Mouse (Mus musculus): ENCODE measurements around the gene Lclat1. TPM values are rescaled to one million over a fixed set of nuclear protein-coding genes. Genes with fewer than 3 reads are reported as not detected.

Lclat1 gene
- total and polyA plus RNA-seq, 3 experiments: 6.3 to 9.6 (median 7.0) TPM

DNA sequence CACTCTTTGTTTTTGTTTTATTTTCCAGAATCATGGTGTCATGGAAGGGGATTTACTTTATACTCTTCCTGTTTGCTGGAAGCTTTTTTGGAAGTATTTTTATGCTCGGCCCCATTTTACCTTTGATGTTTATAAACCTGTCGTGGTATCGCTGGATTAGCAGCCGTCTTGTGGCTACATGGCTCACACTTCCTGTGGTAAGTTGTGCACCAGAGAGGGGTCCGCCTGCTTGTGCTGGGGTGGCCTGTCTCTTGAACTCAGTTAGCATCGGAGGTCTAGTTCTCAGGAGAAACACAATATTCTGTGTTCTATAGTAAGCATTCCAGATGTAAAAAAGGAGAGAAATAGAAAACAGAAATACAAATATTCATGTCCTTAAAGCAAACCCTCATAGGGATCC is 54.0 kb downstream of the Lclat1 start:
- Histone ChIP-seq H3K27ac (ENCODE audit: insufficient read depth, low read depth) (no peak overlapping the region), H3K9me3 (replicated peaks; ENCODE audit: low read length) (no peaks in the 10 kb centered on the region), H3K4me1 (ENCODE audit: control insufficient read depth in 1 of 2, insufficient read depth in 2 of 2) (peaks cover 12 to 32% of the 10 kb centered on the region in 2 experiments), H3K79me2 (replicated peaks; ENCODE audit: control insufficient read depth, extremely low read depth, insufficient read depth, poor library complexity, severe bottlenecking) (no peaks in the 10 kb centered on the region), H3K36me3 (replicated peaks in 1 of 2; ENCODE audit: control insufficient read depth in 1 of 2, insufficient read depth in 1 of 2, low read length in 1 of 2) (peaks cover 2 to 3% of the 10 kb centered on the region in 2 experiments), H3K4me3 (replicated peaks in 1 of 3; ENCODE audit: low read depth in 2 of 3, low read length in 2 of 3, poor library complexity in 1 of 3) (no peak overlapping the region), H3K27me3 (replicated peaks) (no peaks in the 10 kb centered on the region), H3K4me2 (ENCODE audit: insufficient read depth, low read depth, poor library complexity, severe bottlenecking) (no peak overlapping the region), H3K9ac (ENCODE audit: insufficient read depth, low read depth) (no peak overlapping the region)
- no peak for TF ChIP-seq TCF12 (IDR thresholded peaks at IDR 0.05; ENCODE audit: low read depth, low read length)
- no peak for TF ChIP-seq USF1 (IDR thresholded peaks at IDR 0.05; ENCODE audit: low read depth, low read length)
- no peak for TF ChIP-seq TBP (conservative IDR thresholded peaks at IDR 0.05; ENCODE audit: low read depth, low read length)
- TF ChIP-seq NELFE (IDR thresholded peaks at IDR 0.05; ENCODE audit: low read depth, low read length): no peak
- TF ChIP-seq ELF1 (IDR thresholded peaks at IDR 0.05; ENCODE audit: low read depth, low read length): no peak
- TF ChIP-seq ZNF384 (IDR thresholded peaks at IDR 0.05; ENCODE audit: low read depth, low read length): no peak
- TF ChIP-seq E2F4 (IDR thresholded peaks at IDR 0.05; ENCODE audit: insufficient replicate concordance, low read depth, low read length): no peak
- TF ChIP-seq UBTF (IDR thresholded peaks at IDR 0.05; ENCODE audit: low read depth, low read length): no peak
- TF ChIP-seq MAFK (IDR thresholded peaks at IDR 0.05; ENCODE audit: insufficient replicate concordance, low read length): no peak
- TF ChIP-seq JUND (conservative IDR thresholded peaks at IDR 0.05; ENCODE audit: low read depth, low read length): no peak
- TF ChIP-seq BHLHE40 (IDR thresholded peaks at IDR 0.05; ENCODE audit: low read depth, low read length): no peak
- no peak for TF ChIP-seq EP300 (IDR thresholded peaks at IDR 0.05; ENCODE audit: low read length)
- TF ChIP-seq SIN3A (IDR thresholded peaks at IDR 0.05; ENCODE audit: low read length): no peak
- no peak for TF ChIP-seq POLR2A (IDR thresholded peaks at IDR 0.05; ENCODE audit: low read depth, low read length)
- TF ChIP-seq USF2 (conservative IDR thresholded peaks at IDR 0.05; ENCODE audit: low read depth, low read length): no peak
- TF ChIP-seq ZMIZ1 (IDR thresholded peaks at IDR 0.05; ENCODE audit: low read depth, low read length): no peak
- in situ Hi-C loops (cut with MboI; ENCODE audit: low pct_ligation_motif_present, low pct_unique_long_range_greater_than_20kb, low sequenced_read_pairs) (no loop called here), dilution Hi-C loops (cut with MboI; ENCODE audit: extremely low pct_ligation_motif_present, extremely low pct_unique_long_range_greater_than_20kb, low sequenced_read_pairs) (no loop called here)
- no peak for DNase-seq (ENCODE audit: extremely low read depth)

DNA sequence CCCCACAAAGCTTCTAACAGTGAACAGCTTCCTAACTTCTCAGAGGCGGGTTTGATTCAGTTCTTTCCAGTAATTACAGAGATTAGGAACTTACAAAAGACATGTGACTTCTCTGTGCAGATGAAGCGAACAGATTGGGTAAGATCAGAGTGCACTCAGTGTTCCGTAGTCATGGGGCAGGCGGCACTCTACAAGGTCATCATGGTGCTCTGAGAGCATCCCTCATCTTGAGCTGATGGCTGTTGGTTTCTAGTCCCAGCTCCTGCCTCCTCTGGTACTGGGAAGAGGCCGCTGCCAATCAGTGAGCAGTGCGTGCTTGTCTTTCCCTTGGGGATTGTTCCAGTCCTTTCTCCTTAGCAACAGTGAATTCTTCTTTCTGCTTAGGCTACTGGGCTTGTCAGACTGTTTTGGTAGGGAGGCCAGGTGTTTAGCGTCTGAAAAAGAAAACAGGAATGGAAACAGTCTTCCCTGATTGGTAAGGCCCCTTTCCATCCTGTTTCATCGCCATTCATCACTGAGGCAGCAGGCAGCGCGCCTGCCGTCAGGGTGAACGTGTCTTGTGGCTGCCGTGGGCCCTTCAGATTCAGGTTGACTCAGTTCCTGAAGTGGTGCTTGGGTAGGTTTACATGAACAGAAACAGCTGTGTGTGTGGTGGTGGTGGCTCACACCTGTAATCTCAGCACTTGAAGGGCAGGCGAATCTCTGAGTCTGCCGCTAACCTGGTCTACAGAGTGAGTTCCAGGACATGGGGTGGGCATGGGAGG is 54.8 kb downstream of the Lclat1 start:
- peaks cover 12 to 32% of the 10 kb centered on the region in 2 experiments for H3K4me1 ChIP-seq (ENCODE audit: control insufficient read depth in 1 of 2, insufficient read depth in 2 of 2)
- peak overlapping the region; percentile 67 for H3K4me2 ChIP-seq (ENCODE audit: insufficient read depth, low read depth, poor library complexity, severe bottlenecking)
- in situ Hi-C loops (cut with MboI; ENCODE audit: low pct_ligation_motif_present, low pct_unique_long_range_greater_than_20kb, low sequenced_read_pairs) (no loop called here), dilution Hi-C loops (cut with MboI; ENCODE audit: extremely low pct_ligation_motif_present, extremely low pct_unique_long_range_greater_than_20kb, low sequenced_read_pairs) (no loop called here)
- peaks cover 2 to 3% of the 10 kb centered on the region in 2 experiments for H3K36me3 ChIP-seq (replicated peaks in 1 of 2; ENCODE audit: control insufficient read depth in 1 of 2, insufficient read depth in 1 of 2, low read length in 1 of 2)
- no peaks in the 10 kb centered on the region for H3K9me3 ChIP-seq (replicated peaks; ENCODE audit: low read length)
- no peak overlapping the region for H3K9ac ChIP-seq (ENCODE audit: insufficient read depth, low read depth)
- H3K79me2 ChIP-seq (replicated peaks; ENCODE audit: control insufficient read depth, extremely low read depth, insufficient read depth, poor library complexity, severe bottlenecking): no peaks in the 10 kb centered on the region
- H3K27me3 ChIP-seq (replicated peaks): no peaks in the 10 kb centered on the region
- peak; percentile 77 for DNase-seq (ENCODE audit: extremely low read depth)
- peak; percentile 92 for TF ChIP-seq ETS1 (conservative IDR thresholded peaks at IDR 0.05; ENCODE audit: low read depth, low read length)
- peak; percentile 63 for TF ChIP-seq EP300 (IDR thresholded peaks at IDR 0.05; ENCODE audit: low read length)
- peak; percentile 41; the same call in 1 of the 2 replicates for TF ChIP-seq MXI1 (IDR thresholded peaks at IDR 0.05; ENCODE audit: low read depth, low read length)
- TF ChIP-seq SMC3 (IDR thresholded peaks at IDR 0.05; ENCODE audit: low read depth, low read length): no peak
- peak; percentile 97 for TF ChIP-seq BHLHE40 (IDR thresholded peaks at IDR 0.05; ENCODE audit: low read depth, low read length)
- TF ChIP-seq ELF1 (IDR thresholded peaks at IDR 0.05; ENCODE audit: low read depth, low read length): peak; percentile 39; the same call in 1 of the 2 replicates
- TF ChIP-seq SIN3A (IDR thresholded peaks at IDR 0.05; ENCODE audit: low read length): peak; percentile 55
- peak; percentile 42; the same call in 1 of the 2 replicates for TF ChIP-seq JUND (conservative IDR thresholded peaks at IDR 0.05; ENCODE audit: low read depth, low read length)
- peak; percentile 91 for TF ChIP-seq IRF4 (IDR thresholded peaks at IDR 0.05; ENCODE audit: low read depth, low read length)
- TF ChIP-seq PAX5 (IDR thresholded peaks at IDR 0.05; ENCODE audit: low read length): no peak
- TF ChIP-seq RCOR1 (conservative IDR thresholded peaks at IDR 0.05; ENCODE audit: low read depth, low read length): 0 out of 2 replicates have a peak, but pooled peaks have one; percentile 58
- TF ChIP-seq HCFC1 (IDR thresholded peaks at IDR 0.05; ENCODE audit: low read depth, low read length): peak; percentile 8; the same call in 1 of the 2 replicates
- 0 out of 2 replicates have a peak, but pooled peaks have one; percentile 36 for TF ChIP-seq MAFK (IDR thresholded peaks at IDR 0.05; ENCODE audit: insufficient replicate concordance, low read length)
- TF ChIP-seq UBTF (IDR thresholded peaks at IDR 0.05; ENCODE audit: low read depth, low read length): 0 out of 2 replicates have a peak, but pooled peaks have one; percentile 52
- TF ChIP-seq MYC (IDR thresholded peaks at IDR 0.05; ENCODE audit: low read depth, low read length): peak; percentile 56; the same call in 1 of the 2 replicates
- TF ChIP-seq TCF12 (IDR thresholded peaks at IDR 0.05; ENCODE audit: low read depth, low read length): peak; percentile 84
- TF ChIP-seq MAX (IDR thresholded peaks at IDR 0.05; ENCODE audit: low read length): peak; percentile 71
- no peak for TF ChIP-seq ZC3H11A (IDR thresholded peaks at IDR 0.05; ENCODE audit: low read depth, low read length)
- TF ChIP-seq CTCF (conservative IDR thresholded peaks at IDR 0.05 in 1 of 2, IDR thresholded peaks at IDR 0.05 in 1 of 2; ENCODE audit: low read depth in 2 of 2, low read length in 2 of 2): no peak
- no peak for TF ChIP-seq CHD2 (IDR thresholded peaks at IDR 0.05; ENCODE audit: low read length)
- peak; percentile 58; the same call in 1 of the 2 replicates for TF ChIP-seq MEF2A (IDR thresholded peaks at IDR 0.05; ENCODE audit: borderline replicate concordance, low read depth, low read length)
- peak overlapping the region; percentile 13; the same call in 1 of the 2 replicates for H3K27ac ChIP-seq (ENCODE audit: insufficient read depth, low read depth)
- peak overlapping the region; percentile 25 to 48 (median 33) for H3K4me3 ChIP-seq (replicated peaks in 1 of 3; ENCODE audit: low read depth in 2 of 3, low read length in 2 of 3, poor library complexity in 1 of 3)

Measured in CH12.LX (cell line).